Mouse (Mus musculus) ES-Bruce4 (cell line): Measurements from ENCODE around the gene Pi4k2a.

Source experiments
- CTCF ChIP-seq: IDR thresholded peaks from one replicate; pipeline ENCODE4 v1.8.1; 2011; ENCODE audit warnings: low read depth, low read length
- POLR2A ChIP-seq: IDR thresholded peaks from one replicate; pipeline ENCODE4 v1.8.1; 2011; ENCODE audit warnings: low read length; ENCODE audit not compliant: insufficient read depth

DNA sequence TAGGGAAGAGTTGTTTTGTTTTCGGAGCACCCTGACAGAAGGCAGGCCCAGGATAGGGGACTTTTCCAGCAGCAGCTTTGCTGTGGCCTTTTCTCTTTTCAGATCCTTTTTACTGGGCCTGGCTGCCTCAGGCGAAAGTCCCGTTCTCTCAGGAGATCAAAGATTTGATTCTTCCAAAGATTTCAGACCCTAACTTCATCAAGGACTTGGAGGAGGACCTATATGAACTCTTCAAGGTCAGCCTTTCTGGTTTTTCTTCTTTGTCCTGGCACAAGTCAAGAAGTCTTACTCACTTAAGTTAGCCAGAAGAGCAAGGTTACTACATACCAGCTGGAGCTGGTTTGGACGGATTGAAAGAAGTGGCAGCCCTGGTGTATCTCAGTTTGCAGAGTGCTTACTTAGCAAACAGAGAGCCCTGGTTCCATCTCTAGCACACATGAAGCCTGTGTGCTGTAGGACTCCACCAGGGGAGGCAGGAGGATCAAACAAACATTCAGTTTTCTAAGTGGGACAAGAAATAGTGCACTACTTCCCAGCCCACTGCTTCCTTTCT is 25.6 kb downstream of the Pi4k2a start:
- TF ChIP-seq POLR2A: no peak
- no peak for TF ChIP-seq CTCF
